Mouse (Mus musculus) spleen, adult 12 weeks (tissue): ENCODE results near the gene Tmeff2.

Experiments used
- DNase-seq: peaks from one replicate; pipeline ENCODE4 v3.0.0; 2022; ENCODE audit warnings: low spot score

Gene Tmeff2

GRCm38 (mm10) chr1:50980591-50980990, 80.1 kb downstream of the Tmeff2 start:
- DNase-seq, result no peak

DNA sequence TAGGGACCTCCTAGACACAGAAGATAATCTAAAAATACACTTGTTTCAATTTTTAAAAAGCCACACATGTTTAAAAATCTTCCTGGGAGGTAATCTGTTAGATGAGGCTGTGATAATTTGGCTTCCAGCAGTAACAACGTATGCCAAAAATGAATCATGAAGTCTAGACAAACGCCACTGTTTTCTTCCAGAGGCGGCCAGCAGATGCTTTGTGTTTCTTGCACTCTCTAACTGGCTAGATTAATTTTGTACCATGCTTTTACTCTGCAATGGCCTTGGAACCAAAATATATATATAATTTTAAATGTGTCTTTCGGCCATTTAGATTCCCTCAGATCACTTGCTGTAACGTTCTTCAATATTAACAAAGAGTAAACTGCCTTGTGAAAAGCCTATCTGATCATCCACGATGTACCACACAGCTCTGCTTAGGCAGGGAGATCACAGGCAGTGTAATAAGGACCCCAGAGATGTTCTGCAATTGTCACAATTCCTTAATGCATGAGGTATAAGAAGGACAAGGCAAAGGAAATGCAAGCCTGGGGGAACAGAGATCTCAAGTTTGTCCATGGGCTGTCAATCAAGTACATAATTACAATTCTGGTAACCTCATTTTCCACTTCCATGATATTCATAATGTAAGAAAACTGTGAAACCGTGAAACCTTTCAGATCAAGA, 80.8 kb downstream of the Tmeff2 start:
- no peak for DNase-seq

DNA sequence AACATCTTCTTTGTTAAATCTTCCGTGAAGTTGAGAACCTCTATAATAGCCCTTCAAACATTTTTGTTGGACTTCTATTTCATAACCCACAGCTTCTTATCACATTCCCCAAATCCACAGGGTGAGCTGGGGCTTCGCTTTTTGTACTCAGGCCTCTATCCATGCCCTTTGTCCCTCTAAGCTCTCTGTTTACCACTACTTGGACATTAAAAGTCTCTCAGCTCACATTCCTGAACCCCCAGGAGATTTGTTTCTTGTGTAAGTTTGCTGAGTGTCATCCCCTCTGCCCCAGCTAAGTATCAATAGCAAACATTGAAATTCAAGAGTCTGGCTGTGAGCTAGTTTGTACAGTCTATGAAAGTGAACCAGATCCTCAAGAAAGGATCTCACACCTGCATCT, 90.2 kb downstream of the Tmeff2 start:
- no peak for DNase-seq

- DNase-seq, result no peak
Observed at GRCm38 (mm10) chr1:50994505-50994904, 94.1 kb downstream of the Tmeff2 start.

- no peak for DNase-seq
Observed at GRCm38 (mm10) chr1:50999793-51000192, 99.3 kb downstream of the Tmeff2 start.

- no peak for DNase-seq
Observed at GRCm38 (mm10) chr1:51008344-51008743, 107.9 kb downstream of the Tmeff2 start.

DNA sequence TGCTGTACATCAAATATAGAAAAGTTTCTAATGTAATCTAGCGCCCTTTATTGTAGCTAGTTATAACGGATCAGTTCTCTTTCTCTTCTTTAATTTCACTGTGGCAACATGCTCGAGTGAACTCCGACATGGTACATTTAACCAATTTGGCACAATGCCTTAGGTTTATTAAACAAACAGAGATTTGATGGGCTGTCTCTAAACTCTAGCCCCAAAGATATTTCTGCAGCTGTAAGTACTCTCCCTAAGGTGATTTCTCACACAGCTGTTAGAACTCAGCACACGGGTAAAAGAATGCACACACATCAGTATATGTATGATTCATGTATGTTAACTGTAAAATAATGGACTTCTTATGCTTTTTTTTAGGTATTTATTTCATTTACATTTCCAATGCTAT, 139.8 kb downstream of the Tmeff2 start:
- no peak for DNase-seq

DNA sequence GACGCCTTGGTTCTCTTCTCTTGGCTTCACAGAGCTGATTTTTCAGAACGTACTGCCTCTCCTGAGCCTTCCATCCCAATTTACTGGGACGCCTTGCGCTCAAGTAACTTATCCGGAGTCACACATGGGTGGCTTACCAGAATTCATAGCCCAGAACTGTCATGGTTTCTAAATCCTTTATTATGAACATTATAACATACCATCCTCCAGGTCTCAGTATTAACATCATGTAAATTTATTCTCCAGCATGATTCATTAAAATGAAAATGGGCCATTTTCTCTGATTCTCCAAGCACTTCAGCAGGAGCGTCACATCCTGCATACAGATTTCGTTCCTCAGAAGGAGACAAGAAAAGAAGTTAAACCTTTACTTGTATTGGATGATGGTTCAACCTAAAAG, 144.4 kb downstream of the Tmeff2 start:
- no peak for DNase-seq

- no peak for DNase-seq
Observed at GRCm38 (mm10) chr1:51064549-51064948, 164.1 kb downstream of the Tmeff2 start.

- no peak for DNase-seq
Observed at GRCm38 (mm10) chr1:51065652-51066051, 165.2 kb downstream of the Tmeff2 start.

DNA sequence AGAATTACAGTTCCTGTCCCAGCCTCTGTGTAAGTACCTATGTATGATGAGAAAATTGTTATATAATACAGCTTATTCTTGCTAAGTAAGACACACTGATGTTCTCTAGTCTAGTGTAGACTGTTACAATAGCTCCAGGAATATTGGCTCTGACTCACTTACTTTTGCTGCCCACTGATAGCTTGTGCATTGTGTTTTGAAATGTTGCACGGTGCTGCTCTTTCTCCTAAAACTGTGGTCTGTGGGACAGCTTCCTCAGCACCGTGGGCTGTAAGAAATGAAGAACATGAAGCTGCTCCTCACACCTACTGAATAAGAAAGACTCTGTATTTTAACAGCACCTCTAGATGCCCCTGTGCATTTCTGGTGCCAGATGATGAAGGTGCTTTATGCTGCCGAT, 168.4 kb downstream of the Tmeff2 start:
- DNase-seq, result no peak

DNA sequence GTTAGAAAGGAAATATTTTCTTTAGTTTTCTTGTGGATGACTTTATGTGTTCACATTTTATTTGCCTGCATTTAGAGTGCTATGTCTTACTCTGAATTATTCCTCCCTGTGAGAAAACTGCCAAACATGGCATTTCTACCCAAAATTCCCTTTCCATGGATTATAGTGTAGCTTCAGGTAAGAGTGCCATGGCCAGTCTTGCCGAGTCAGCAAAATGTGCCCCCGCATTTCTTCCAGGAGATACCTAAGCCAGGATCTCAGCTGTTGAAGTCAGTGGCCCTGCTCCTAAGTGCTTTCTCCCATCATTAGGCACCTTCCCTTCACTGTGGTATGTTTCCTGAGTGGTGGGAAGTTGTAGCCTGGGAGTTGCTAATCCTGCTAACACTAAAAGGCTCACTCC, 168.8 kb downstream of the Tmeff2 start:
- DNase-seq, result no peak

DNA sequence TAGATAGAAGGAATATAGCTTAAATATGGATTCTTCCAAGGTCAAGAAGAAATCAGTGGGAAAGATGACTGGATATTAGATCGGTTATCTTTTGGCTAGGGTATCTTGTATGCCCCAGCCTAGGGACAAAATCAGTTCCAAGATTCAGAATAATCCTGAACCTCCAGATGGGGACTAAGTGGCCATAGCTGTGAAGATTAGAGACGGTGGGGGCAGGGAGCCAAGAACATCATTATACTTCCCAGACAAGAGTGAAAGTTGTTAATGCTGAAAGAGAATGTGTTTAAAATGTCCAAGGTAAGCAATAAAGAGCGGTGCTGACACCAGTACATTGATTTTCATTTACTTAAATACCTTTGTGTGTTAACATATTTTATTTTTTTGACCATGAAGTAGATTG, 173.6 kb downstream of the Tmeff2 start:
- no peak for DNase-seq

DNA sequence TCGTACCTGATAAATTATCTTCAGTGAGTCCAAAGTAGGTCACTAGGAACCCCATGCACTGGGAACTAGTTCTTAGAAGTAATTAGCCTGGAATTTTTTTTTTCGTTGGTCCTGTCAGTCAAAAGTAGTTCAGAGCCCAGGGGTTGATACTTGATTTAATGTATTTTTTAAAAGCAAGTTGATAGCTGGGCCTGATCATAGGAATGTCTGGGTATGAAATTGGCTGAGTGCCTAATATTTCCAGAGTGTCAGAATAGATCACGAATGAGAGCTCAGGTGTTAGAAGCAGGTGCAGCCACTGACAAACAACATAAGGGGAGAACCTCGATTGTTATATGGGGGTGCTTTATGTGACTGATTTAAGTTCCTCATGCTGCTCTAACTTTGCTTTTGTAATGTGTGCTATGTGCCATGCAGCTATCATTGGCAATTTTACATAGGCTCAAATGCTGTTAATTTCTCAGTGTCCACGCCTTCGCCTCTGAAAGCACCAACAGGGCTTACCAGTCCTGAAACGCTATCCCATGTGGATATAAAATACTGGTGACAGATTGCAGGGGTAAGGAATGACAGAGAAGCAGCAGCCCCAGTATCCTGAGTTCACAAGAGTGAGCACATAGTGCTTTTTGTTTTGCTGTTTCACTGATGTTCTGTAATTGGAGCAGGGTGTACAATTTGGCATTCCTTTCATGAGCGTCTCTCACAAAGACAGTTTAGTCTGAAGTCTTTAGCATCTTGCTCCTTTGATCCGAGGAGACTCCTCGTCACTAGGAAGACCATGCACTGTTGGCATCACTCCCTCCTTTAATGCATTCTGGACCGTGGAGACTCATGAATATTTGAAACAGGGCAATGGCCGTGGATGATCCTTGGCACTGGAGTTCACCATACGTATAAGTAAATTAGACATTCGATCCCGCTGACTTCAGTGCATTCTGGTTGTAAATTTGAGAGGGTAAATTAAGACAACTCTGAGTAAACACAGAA, 175.6 kb downstream of the Tmeff2 start:
- DNase-seq, result no peak

DNA sequence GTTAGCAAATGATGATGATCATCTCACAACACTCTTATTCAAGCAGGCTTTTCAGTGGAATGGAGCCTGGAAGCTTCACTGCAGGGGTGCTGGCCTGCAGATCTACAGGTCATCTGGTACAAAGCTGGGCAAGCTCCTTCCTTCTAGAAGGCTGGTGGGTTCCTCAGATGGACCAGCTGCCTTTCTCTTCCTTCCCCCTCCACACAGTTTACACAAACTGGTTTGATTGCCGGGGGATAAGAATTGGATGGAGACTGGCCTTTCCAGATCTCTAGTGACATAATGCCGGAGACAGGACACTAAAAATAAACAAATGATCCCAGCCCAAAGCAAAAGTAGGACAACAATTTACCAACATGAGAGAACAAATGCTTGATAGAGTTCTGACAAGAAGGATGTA, 188.5 kb downstream of the Tmeff2 start:
- DNase-seq, result no peak

DNA sequence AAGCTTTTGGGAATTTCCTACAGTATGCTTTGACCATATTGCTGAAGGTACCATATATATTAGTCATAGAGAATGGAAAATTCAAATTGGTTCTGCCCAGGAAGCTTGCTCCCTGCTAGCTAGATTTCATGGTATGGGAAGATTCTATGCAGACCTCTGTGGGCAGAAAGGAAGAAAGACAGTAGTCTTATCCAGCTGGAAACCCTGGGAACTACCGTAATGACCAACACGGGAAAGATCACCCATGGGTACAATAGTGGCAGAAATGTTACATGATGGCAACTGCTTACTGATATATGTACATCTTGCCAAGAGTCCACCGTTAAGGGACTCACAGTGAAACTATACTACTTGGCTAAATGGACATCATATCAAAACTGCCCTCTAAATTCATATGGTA, 189.4 kb downstream of the Tmeff2 start:
- no peak for DNase-seq

- DNase-seq, result no peak
Observed at GRCm38 (mm10) chr1:51090212-51090761, 189.8 kb downstream of the Tmeff2 start.

DNA sequence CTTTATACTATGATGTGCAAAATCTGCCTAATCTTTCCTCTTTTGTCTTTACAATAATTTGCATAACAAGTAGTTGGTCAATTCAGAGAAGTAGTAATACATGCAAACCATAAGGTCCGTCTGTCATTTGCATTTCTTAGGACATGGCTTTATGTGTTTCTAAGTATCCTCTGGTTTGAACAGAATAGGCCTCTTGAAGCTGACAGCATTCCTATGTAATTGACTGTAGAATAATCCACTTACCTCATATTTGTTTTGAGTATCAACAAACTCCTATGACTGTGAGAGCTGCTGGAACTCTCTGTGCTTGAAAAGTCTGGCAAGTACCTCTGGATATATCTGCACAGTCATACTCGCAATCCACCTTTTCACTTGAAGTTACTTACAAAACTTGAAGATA, 194.3 kb downstream of the Tmeff2 start:
- DNase-seq, result no peak

- no peak for DNase-seq
Observed at GRCm38 (mm10) chr1:51096848-51097598, 196.6 kb downstream of the Tmeff2 start.

DNA sequence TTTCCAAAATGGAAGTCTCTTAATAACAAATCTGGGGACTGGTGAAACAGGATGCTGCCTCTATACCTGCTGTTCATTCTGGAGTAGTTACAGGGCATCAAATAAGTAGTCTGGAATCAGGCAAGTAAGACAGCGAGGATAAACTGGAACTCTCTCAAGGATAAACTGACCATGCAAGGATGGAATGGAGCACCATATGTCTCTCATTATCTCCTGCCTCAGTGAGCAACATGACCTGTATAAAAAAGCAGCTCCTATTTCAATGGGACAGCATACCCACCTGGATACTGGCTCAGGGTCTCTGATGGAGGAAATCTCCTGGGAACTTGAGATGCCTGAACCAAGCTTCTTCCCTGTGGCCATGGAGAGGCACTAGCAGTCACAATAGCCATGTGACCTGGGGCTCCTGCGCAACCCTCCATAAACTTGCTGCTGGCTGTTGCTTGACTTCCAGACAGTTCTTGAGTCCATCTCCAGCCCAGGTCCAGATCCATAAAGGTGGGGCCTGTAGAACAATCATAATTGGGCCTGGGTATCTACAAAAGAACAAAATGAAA, 200.7 kb downstream of the Tmeff2 start:
- DNase-seq, result no peak

GRCm38 (mm10) chr1:51104698-51105097, 204.3 kb downstream of the Tmeff2 start:
- no peak for DNase-seq

DNA sequence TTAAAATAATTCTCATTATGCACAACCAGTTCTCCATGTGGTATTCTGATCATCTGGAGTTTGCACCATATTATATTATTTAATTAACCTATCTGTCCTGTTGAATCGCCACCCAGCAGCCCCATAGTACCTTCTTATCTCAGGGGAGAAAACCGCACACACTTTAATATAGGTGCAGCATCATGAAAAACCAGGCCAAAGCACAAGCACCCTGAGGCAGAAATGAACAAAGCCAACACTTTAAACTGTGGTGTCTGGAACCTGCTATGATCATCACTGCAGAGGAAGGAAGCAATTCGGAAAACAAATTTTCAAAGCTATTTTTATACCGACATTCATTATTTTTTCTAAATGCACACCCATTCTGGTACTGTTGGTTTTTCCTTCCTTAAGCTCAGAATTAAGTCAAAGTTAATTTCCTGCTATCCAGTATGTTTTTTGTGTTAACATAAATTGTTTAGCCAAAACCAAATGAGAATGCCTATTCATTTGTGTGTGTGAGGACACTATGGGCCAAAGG, 206.0 kb downstream of the Tmeff2 start:
- DNase-seq, result no peak
